Mouse (Mus musculus): Measurements from ENCODE around the gene Sirt2.

Sirt2 gene

DNA sequence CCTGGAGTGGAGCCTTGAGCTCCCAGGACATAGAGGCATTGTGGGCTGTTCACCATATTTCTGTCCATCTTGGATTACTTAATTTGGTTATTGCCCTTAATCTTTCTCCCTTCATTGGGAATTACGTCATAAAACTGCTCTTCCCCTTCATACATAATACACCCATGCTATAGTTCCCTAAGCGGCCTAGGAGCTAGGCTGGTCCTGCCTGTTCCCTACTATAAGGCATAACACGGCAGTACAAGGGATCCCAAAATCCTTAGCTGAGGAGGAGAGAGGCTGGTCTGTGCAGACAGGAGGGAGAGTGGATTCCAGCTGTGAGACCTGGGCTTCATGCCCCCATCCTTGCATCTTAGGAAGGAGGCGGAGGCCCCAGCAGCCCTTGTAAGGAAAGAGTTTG lies 51.4 kb downstream of the Sirt2 start:
- no peak for DNase-seq

DNA sequence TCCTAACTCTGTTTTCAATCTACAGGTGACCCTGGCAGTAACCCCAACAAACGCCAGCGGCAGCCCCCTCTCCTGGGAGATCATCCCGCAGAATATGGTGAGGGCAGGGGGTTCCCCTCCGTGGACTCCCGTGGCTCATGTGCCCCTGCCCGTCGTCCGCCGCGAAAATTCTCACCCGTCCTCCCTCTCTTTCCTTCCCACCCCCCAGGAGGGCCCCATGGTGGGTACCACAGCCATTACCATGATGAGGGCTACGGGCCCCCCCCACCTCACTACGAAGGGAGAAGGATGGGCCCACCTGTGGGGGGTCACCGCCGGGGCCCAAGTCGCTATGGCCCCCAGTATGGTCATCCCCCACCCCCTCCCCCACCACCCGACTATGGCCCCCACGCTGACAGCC lies 51.9 kb downstream of the Sirt2 start:
- DNase-seq: no peak

DNA sequence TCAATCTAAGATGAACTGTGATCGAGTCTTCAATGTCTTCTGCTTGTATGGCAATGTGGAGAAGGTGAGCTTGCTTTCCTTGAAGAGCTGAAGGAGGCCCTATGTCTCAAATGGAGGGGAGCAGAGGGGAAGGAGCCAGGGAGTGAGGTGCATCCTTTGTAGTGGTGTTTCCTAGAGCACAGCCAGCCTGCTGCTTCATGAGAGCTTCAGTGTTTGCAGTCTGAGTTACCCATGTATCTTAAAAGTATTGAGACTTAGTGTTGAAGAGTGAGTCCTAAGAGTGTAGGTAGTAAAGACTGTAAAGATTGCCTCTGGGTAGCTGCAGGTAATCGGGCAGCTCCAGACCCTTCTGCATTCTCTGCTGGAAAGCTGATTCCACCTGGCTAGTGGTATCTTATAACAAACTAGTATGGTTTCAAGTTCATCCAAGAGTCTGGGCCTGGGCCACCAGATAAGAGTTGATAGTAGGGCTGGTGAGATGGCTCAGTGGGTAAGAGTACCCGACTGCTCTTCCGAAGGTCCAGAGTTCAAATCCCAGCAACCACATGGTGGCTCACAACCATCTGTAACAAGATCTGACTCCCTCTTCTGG lies 52.4 kb downstream of the Sirt2 start:
- no peak for DNase-seq

DNA sequence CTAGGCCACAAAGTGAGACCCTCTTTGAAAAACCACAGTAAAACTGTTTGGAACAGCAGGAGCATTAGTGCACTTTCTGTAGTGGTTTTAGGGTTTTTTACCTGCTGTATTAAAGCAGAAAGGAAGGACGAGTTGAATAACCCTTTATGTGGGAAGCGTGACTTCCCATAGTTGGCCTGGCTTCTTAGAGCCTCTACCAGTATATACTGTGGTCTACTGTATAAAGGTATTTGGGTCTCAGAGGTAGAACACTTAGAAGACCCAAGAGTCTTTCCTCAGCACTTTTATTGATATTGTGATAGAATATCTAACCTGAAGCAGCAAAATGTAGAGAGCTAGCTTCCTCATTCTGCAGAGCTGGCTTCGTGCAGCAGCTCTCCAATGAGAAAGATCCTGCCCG lies 53.0 kb downstream of the Sirt2 start:
- DNase-seq: no peak

DNA sequence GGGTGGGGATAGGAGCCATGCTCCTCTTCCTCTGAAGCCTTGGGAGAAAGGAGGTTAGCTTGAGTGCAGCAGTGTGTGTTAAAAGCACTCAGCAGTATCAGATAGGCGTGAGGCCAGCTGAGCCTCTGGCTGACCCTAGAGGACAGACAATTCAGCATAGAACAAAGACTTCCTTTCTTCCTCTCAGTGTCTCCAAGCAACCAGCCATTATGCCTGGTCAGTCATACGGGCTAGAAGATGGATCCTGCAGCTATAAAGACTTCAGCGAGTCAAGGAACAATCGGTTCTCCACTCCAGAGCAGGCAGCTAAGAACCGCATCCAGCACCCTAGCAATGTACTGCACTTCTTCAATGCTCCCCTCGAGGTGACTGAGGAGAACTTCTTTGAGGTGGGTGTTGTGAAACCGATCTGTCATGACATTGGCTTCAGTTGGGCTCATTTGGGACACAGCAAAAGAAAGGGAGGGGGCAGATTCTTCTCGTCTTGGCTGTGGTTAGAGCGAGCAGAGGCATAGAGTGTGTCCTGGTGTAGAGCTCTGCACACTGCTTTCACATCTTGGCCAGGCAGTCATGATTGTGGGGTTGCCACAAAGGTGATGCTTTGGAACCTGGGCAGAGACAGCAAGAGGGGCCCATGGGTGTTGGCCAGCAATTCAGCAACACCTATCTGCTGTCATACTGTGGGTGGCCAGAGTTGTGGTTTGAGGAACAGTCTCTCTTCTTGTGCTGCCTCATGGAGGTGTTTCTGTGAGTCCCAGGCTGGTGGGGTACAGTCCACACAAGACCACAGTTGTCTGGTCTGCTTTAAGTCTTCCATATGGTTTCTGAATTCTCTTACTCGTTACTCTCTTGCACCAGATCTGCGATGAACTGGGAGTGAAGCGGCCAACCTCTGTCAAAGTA lies 54.1 kb downstream of the Sirt2 start:
- no peak for DNase-seq

DNA sequence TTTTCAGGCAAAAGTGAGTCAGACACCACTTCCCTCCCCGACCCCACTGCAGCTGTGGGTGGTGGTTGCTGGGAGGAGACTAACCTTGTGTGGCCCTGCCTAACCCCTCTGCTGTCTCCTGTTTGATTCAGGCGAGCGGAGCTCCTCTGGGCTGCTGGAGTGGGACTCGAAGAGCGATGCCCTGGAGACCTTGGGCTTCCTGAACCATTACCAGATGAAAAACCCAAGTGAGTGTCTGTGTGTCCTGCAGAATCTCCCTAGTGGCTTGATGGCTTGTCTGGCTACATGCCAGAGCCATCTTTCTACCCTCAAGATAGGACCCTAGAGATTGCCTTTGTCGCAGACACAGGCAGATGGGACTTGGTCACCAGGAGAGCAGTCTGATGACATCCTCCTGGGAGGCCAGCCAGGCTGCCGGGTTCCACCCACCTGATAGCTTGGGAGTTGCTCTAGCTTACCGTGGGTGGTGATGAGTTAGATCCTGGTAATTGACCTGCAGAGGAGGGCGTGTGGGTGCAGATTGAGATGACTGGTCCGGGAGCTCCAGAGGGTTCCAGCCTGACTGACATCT lies 54.8 kb downstream of the Sirt2 start:
- peak; percentile 90 for DNase-seq

DNA sequence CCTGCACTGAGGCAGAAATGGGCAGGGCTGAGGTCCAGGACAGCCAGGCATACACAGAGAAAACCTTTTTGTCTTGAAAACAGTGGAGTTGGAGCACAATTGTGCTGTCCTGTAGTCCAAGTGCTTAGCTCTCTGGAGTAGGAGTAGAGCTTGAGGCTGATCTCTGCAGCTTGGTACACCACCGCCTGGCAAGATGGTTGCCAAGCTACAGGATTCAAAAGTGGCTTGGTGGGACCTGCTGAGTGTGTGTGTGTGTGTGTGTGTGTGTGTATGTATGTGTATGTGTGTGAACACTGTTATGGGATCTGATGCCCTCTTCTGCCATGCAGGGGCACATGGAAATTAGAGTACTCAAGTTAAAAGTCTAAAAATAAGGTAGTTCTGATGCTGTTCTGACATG lies 56.0 kb downstream of the Sirt2 start:
- DNase-seq: no peak

DNA sequence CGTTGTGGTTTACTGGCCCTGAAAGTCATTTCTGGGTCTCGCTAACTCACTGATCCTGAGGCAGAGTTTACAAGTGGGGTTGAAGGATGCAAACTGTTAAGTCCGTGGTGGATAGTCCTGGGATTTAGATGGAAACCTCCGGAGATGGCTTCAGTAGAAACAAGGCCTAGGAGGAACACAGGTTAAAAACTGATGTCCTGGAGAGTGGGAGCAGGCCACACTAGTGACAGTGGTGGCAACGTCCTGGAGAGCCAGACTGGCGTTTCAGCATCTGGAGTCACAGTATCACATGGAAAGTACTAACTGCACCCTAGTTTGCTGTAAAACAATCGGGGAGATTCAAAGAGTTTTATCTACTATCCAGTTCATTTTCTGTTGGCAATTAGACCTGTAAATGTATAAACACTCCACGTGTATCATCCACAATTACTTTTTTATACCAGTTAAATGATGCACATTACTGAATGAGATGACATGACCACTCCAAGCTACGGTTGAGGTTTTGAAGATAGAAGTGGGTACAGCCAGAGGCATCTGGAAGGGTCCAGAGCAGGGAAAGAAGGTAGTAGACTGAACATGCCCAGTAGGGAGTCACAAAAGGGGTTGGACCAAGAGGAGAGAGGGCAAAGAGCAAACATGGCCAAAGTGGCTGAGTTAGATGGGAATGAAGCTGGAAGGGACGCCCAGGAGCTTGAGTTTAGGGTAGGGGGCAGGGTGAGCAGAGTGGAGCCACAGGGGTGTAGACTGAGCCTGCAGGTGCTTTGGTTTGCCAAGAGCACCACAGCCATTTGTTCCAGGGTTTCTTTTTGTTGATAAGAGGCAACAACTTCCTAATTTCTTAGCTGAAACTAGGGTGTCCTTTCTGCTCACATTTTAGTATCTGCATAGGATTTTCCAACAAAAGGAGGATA lies 56.7 kb downstream of the Sirt2 start:
- no peak for DNase-seq

DNA sequence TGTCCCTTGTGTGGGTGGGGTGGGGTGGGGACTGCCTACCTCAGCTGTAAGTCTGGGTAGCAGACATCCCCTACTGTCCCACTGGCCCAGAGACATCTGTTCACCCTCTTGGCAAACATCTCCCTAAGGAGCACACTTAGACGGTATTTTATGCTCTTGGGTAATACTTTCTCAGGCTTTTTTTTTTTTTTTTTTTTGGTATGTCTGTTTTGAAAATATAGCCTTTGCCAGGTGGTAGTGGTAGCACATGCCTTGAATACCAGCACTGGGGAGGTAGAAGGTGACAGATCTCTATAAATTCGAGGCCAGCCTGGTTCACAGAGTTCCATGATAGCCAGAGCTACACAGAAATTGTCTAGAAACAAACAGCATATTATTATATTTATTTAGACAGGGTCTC lies 57.4 kb downstream of the Sirt2 start:
- DNase-seq: no peak

DNA sequence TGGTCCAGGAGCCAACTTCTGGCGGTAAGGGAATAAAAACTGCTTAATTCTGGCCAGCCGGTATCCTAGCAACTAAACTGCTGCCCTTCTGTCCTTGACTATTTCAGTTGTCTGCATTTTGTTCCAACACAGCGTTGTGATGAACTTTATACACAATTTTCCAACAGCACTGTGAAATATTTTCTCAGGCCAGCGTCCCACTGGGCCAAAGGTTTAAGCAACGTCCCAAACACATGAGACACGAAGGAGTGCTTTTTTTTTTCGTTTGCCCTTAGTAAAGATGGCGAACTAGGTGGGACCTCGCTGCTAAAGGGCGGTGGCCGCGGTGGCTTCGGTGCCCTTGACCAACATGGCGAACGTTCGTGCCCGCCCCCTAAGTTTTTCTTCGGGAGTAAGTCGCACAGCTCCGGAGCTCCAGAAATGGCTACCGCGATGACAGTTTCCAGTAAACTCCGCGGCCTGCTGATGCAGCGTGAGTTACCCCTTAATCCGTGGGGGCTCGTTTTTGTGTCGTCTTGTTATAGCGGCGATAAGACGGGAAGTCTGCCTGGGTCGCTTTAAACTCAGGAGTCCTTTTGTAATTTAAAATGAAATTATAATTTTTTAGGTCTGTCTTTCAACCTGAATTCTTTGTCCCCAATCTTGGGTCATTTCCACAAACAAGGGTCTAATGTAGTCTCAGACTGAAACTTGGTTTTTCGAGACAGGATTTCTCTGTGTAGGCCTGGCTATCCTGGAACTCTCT lies 58.6 kb downstream of the Sirt2 start, which contains the start of gene Ech1:
TSS of gene Ech1 (plus strand) at position 277 of the 745 bp plus-strand sequence.
- DNase-seq: peak; percentile 91

DNA sequence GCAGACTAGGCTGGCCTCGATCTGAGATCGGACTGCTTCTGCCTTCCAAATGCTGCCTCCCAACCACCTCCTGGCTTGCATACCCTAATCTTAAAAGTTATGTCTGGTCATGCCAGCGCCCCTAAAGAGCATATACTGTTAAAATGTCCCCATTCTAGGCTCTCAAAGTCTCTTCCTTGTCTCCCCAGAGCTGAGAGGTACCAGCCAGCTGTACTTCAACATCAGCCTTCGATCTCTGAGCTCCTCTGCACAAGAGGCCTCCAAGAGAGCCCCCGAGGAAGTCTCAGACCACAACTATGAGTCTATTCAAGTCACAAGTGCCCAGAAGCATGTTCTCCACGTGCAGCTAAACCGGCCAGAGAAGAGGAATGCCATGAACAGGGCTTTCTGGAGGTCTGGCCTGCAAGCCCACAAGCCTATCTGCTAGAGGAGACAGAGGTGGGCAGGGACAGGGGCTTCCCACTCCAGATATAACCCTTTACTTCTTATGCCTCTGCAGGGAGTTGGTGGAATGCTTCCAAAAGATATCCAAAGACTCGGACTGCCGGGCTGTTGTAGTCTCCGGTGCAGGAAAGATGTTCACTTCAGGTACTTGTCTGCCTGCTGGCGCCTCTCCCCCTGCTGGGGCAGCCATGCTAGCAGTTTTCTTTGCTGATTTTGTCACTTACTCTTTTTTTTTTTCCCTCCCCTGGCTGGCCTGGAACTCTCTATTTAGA lies 59.3 kb downstream of the Sirt2 start:
- no peak for DNase-seq

DNA sequence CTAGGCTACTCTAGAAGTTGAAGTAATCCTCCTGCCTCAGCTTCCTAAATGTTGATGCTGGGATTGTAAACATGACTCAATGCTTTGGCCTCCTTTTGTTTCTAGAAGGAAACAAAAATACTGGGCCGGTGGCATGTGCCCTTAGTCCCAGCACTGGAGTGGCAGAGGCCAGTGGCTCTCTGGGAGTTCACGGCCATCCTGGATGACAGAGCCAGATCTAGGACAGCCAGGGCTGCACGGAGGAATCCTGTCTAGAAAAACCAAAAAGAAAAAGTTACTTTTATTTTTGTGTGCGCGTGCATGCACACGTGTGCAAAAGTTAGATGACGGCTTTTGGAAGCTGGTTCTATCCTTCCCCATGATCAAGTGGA lies 59.9 kb downstream of the Sirt2 start:
- DNase-seq: no peak

DNA sequence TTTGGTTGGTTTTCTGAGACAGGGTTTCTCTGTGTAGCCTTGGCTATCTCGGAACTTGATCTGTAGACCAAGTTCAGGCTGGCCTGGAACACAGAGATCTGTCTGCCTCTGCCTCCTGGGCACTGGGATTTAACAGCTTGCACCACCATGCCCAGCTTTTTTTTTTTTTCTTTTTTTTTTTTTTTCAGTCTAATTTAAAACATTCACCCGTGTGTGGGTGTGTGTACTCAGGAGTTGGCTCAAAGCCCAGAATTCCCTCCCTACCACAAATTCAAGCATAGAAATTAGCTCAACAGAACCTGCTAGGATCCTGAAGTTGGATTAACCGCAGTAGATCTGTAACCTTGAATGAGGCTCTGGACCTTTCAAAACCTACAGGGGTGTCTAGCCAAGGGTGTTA lies 60.8 kb downstream of the Sirt2 start:
- DNase-seq: peak; percentile 79

DNA sequence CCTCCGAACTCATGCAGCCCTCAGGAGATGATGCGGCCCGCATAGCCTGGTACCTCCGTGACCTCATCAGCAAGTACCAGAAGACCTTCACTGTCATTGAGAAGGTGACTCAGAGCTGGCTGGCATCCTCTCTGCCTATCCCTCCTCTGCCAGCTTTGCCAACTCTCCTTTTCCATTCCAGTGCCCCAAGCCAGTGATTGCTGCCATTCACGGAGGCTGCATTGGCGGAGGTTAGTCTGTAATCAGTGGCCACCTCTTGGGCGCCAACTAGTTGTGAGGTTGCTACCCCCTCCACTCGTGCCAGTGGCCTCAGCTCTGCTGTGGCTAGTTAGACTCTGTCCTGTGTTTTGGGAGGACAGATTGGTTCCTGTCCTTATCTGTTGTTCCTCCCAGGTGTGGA lies 63.3 kb downstream of the Sirt2 start:
- DNase-seq: no peak

DNA sequence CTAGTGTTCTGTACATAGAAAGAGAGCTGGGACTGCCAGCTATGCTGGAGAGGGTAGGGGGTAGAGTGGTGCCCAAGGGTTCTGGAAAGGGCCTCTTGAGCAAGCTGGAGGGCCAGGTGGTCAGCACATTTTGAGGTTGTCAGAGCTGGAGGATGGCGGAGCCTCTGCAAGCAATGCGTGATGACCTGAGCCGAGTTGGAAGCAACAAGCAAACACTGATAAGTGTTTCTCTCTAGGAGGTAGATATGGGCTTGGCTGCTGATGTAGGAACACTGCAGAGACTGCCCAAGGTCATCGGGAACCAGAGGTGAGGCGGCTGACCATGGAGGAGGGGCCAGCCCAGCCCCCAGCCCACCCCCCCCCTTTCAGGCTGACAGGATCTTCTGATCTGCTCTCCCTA lies 64.4 kb downstream of the Sirt2 start:
- DNase-seq: no peak

DNA sequence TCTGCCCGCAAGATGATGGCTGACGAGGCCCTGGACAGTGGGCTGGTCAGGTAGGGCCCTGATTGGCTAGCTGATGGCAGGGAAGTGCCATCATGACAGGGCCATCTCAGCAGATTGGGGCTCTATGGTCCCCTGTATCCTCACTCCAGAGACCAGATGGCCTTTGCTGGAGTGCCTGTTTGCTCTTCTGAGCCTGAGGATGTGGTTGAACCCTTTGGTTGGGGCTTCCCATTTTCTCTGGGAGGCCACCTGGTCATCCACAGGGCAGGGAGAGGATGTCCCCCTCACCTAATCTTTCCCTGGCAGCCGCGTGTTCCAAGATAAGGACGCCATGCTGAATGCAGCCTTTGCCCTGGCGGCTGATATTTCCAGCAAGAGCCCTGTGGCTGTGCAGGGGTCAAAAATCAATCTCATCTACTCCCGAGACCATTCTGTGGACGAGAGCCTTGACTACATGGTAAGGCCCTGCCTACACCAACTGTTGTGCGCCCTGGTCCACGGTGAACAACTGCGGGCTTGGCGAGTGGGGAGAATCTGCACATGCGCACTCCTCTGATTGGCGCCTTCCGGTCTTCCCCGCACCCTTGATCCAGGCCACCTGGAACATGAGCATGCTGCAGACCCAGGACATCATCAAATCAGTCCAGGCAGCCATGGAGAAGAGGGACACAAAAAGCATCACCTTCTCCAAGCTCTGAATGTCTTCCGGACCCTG lies 65.0 kb downstream of the Sirt2 start:
- DNase-seq: no peak

DNA sequence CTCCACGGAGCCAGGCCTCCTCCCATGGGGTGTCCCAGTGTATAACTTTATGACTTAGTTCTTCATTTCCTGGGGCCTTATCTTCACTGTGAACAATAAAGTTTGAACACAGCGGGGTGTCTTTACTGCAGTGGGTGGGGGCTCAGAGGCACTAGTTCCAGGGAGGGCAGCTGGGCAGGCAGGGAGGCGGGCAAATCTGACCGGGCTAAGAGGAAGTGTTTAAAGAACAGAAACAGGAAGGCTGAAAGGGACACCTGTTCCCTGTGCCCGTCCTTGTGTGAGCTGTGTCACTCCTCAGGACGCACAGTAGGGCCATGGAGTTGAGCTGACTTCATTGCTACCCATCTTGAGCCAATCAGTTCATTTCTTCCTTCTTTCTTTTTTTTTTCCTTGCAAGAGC lies 65.6 kb downstream of the Sirt2 start:
- DNase-seq: no peak

DNA sequence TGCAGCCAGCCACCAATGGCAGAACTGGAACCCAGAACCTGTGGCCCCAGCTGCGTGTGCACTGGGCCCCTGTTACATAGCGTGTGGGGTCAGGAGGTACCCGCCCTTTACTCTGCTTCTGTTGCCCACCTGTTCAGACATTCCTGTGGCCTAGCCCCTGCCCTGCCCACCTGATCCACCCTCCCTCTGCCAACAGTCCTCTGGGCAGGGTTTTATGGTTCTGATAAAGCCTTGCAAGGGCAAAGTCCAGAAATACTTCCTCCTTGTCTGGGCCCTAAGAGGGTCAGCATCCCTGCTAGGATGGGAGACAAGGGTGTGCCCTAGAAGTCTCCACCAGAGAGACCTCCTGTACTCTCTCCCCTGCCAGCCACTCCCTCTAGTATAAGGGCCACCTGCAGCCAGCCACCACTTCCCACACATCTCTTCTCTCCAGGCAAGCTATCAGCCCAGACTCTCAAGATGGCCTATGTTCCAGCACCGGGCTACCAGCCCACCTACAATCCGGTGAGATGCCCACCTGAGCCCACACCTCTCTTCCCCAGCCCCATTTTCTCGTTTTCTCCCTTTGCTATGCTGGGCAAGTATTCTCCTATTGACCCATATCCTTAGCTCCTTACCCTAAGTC lies 67.3 kb downstream of the Sirt2 start, which contains the start of gene Lgals4:
TSS of gene Lgals4 (plus strand) at position 132 of the 625 bp plus-strand sequence.
- DNase-seq: no peak

DNA sequence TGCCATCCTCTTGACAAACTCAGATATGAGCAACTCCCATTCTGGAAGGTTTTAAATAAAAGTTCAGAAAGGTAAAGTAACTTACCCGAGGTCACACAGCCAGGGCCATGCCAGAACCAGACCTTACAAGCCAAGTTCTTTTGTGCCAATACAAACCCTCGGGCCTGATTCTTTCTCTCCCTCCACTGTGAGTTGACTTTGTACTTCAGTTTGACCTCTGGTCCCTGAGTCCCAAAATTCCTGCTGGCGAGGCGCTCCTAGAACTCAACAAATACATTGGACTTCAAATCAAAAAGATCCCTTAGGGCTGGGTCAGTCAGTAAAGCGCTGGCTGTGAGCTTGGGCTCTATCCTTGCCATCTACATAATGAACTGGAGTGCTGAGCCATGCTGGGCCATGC lies 70.4 kb downstream of the Sirt2 start:
- DNase-seq: no peak

Data from layer of hippocampus, adult 9-11 months (tissue).